Mouse (Mus musculus) limb, embryonic 14.5 days (tissue): ENCODE data around the gene Aldoc. TPM values are rescaled to one million over a fixed set of nuclear protein-coding genes. Genes with fewer than 3 reads are reported as not detected.

Experiments used
- ATAC-seq: fragments of 200-750 bp; cut with Nextera tagmentation; 2 replicates; pipeline ENCODE4 v1.8.0; 2017; ENCODE audit warnings: low read depth, moderate number of reproducible peaks, moderate TSS enrichment; ENCODE audit not compliant: low FRiP score
- DNase-seq: peaks from one replicate; pipeline ENCODE4 v3.0.0-alpha.2; 2015; ENCODE audit warnings: low spot score
- H3K27ac ChIP-seq: fragments of 300-500 bp; sonication (generic); replicated peaks from 2 replicates; pipeline ENCODE4 v1.5.1; 2014; ENCODE audit warnings: low read depth, mild to moderate bottlenecking, low read length, moderate library complexity, mixed read lengths
- H3K27me3 ChIP-seq: fragments of 300-500 bp; sonication (generic); 2 replicates; pipeline ENCODE4 v1.6.1; 2014; ENCODE audit warnings: low read length, mixed read lengths; ENCODE audit not compliant: control insufficient read depth, insufficient read depth
- H3K36me3 ChIP-seq: fragments of 300-500 bp; sonication (generic); 2 replicates; pipeline ENCODE4 v1.6.1; 2014; ENCODE audit warnings: mild to moderate bottlenecking, low read length, moderate library complexity, mixed read lengths; ENCODE audit not compliant: control insufficient read depth, insufficient read depth
- H3K4me1 ChIP-seq: fragments of 300-500 bp; sonication (generic); 2 replicates; pipeline ENCODE4 v1.6.1; 2014; ENCODE audit warnings: antibody characterized with exemption, low read length, mixed read lengths; ENCODE audit not compliant: control insufficient read depth, insufficient read depth
- H3K4me2 ChIP-seq: fragments of 300-500 bp; sonication (generic); replicated peaks from 2 replicates; pipeline ENCODE4 v1.6.1; 2014; ENCODE audit warnings: low read depth, mild to moderate bottlenecking, low read length, moderate library complexity; ENCODE audit not compliant: severe bottlenecking
- H3K4me3 ChIP-seq: fragments of 300-500 bp; sonication (generic); replicated peaks from 2 replicates; pipeline ENCODE4 v1.5.1; 2014; ENCODE audit warnings: low read length
- H3K9ac ChIP-seq: fragments of 300-500 bp; sonication (generic); 2 replicates; pipeline ENCODE4 v1.6.1; 2014; ENCODE audit warnings: mild to moderate bottlenecking, low read depth, low read length, moderate library complexity; ENCODE audit not compliant: severe bottlenecking
- H3K9me3 ChIP-seq: fragments of 300-500 bp; sonication (generic); 2 replicates; pipeline ENCODE4 v1.6.1; 2016; ENCODE audit warnings: low read length; ENCODE audit not compliant: control insufficient read depth
- POLR2A ChIP-seq: fragments of 200-500 bp; IDR thresholded peaks from 2 replicates; pipeline ENCODE4 v1.8.0; 2012; ENCODE audit warnings: inconsistent platforms, mild to moderate bottlenecking, moderate library complexity, borderline replicate concordance; ENCODE audit not compliant: insufficient read depth, insufficient read length; ENCODE audit errors: extremely low read depth
- WGBS: fragments of 180-500 bp; shearing (Covaris S2); extraction: QIAGEN DNeasy Blood & Tissue Kit; methylation state at CpG from one replicate; pipeline ENCODE4 v1.1.7; 2014; 5-methylcytosine and 5-hydroxymethylcytosine counted together
- polyA plus RNA-seq, 2 experiments: library from polyadenylated mRNA; depleted of rRNA in 1 of 2; stranded (reverse) in 1 of 2; unstranded in 1 of 2; fragments of >200 nt; fragmentation: Nextera tagmentation in 1 of 2; extraction: Ambion mirVana in 1 of 2; gene quantifications; 2 replicates each; pipeline versions ENCODE4 v1.2.1 to v1.2.3; 2012 to 2014

Gene Aldoc
- polyA plus RNA-seq, 2 experiments, result 11.3 to 11.9 TPM

- Histone ChIP-seq H3K27me3 (no peaks in the 10 kb centered on the region), H3K9ac (no peak overlapping the region), H3K4me2 (no peak overlapping the region), H3K36me3 (no peaks in the 10 kb centered on the region), H3K27ac (no peak overlapping the region), H3K9me3 (no peaks in the 10 kb centered on the region), H3K4me3 (no peak overlapping the region), H3K4me1 (peaks cover 12% of the 10 kb centered on the region)
- no peak for TF ChIP-seq POLR2A
- ATAC-seq, result no peak
- DNase-seq, result no peak
- 30% methylated on average over 8 of the region's 8 CpGs for WGBS
These were observed 41.3 kb downstream of the Aldoc start for GRCm38 (mm10) chr11:78364103-78364502.

GRCm38 (mm10) chr11:78367456-78368225 is 44.9 kb downstream of the Aldoc start:
- Histone ChIP-seq H3K27ac (no peak overlapping the region), H3K36me3 (no peaks in the 10 kb centered on the region), H3K4me1 (peaks cover 12% of the 10 kb centered on the region), H3K4me2 (no peak overlapping the region), H3K9ac (0 out of 2 replicates have a peak overlapping the region, but pooled peaks have one; percentile 7), H3K4me3 (no peak overlapping the region), H3K9me3 (no peaks in the 10 kb centered on the region), H3K27me3 (no peaks in the 10 kb centered on the region)
- 77% methylated on average over 15 of the region's 15 CpGs for WGBS
- ATAC-seq (no peak), DNase-seq (no peak)
- no peak for TF ChIP-seq POLR2A

- no peak for ATAC-seq
- Histone ChIP-seq H3K9me3 (no peaks in the 10 kb centered on the region), H3K27ac (no peak overlapping the region), H3K36me3 (no peaks in the 10 kb centered on the region), H3K4me2 (no peak overlapping the region), H3K9ac (no peak overlapping the region), H3K4me3 (no peak overlapping the region), H3K4me1 (peaks cover 7% of the 10 kb centered on the region; the same call in 1 of the 2 replicates), H3K27me3 (no peaks in the 10 kb centered on the region)
- DNase-seq, result no peak
- WGBS, result 33% methylated on average over 1 of the region's 1 CpGs
- no peak for TF ChIP-seq POLR2A
These were observed 47.6 kb downstream of the Aldoc start for GRCm38 (mm10) chr11:78370389-78370788.

- no peak for TF ChIP-seq POLR2A
- Histone ChIP-seq H3K36me3 (no peaks in the 10 kb centered on the region), H3K4me1 (peaks cover 7% of the 10 kb centered on the region; the same call in 1 of the 2 replicates), H3K27ac (no peak overlapping the region), H3K27me3 (no peaks in the 10 kb centered on the region), H3K4me2 (no peak overlapping the region), H3K9me3 (no peaks in the 10 kb centered on the region), H3K9ac (no peak overlapping the region), H3K4me3 (no peak overlapping the region)
- 85% methylated on average over 11 of the region's 11 CpGs for WGBS
- no peak for DNase-seq
- ATAC-seq, result no peak
These were observed 48.9 kb downstream of the Aldoc start for GRCm38 (mm10) chr11:78371711-78372110.

- Histone ChIP-seq H3K36me3 (no peaks in the 10 kb centered on the region), H3K27me3 (no peaks in the 10 kb centered on the region), H3K27ac (no peak overlapping the region), H3K9ac (no peak overlapping the region), H3K9me3 (no peaks in the 10 kb centered on the region), H3K4me3 (no peak overlapping the region), H3K4me1 (peaks cover 7% of the 10 kb centered on the region), H3K4me2 (no peak overlapping the region)
- no peak for TF ChIP-seq POLR2A
- ATAC-seq (no peak), DNase-seq (no peak)
- WGBS, result 77% methylated on average over 3 of the region's 3 CpGs
These were observed 49.4 kb downstream of the Aldoc start for GRCm38 (mm10) chr11:78372166-78372565.

GRCm38 (mm10) chr11:78372610-78373009 is 49.8 kb downstream of the Aldoc start:
- Histone ChIP-seq H3K4me2 (no peak overlapping the region), H3K27ac (no peak overlapping the region), H3K9ac (no peak overlapping the region), H3K4me3 (no peak overlapping the region), H3K27me3 (no peaks in the 10 kb centered on the region), H3K9me3 (no peaks in the 10 kb centered on the region), H3K4me1 (peaks cover 11% of the 10 kb centered on the region), H3K36me3 (no peaks in the 10 kb centered on the region)
- TF ChIP-seq POLR2A, result no peak
- WGBS, result 69% methylated on average over 7 of the region's 7 CpGs
- no peak for DNase-seq
- ATAC-seq, result no peak
